Mouse (Mus musculus) erythroblast, embryonic 14.5 days (primary cell): ENCODE data around the gene Armt1. TPM values are rescaled to one million over a fixed set of nuclear protein-coding genes. Genes with fewer than 3 reads are reported as not detected.

Source experiments
- H3K27me3 ChIP-seq: 2 replicates; pipeline ENCODE4 v1.6.1; 2012; ENCODE audit warnings: inconsistent platforms; ENCODE audit not compliant: control insufficient read depth
- H3K36me3 ChIP-seq: 2 replicates; pipeline ENCODE4 v1.6.1; 2012; ENCODE audit warnings: mild to moderate bottlenecking, inconsistent platforms; ENCODE audit not compliant: control insufficient read depth
- H3K4me1 ChIP-seq: 2 replicates; pipeline ENCODE4 v1.6.1; 2012; ENCODE audit warnings: inconsistent platforms; ENCODE audit not compliant: control insufficient read depth
- H3K4me3 ChIP-seq: replicated peaks from 2 replicates; pipeline ENCODE3; 2012; ENCODE audit warnings: moderate library complexity, mild to moderate bottlenecking, inconsistent platforms
- H3K9me3 ChIP-seq: 2 replicates; pipeline ENCODE4 v1.6.1; 2012; ENCODE audit warnings: low read length, inconsistent platforms, mixed read lengths; ENCODE audit not compliant: control insufficient read depth
- GATA1 ChIP-seq: IDR thresholded peaks from 2 replicates; pipeline ENCODE4 v1.6.1; 2012; ENCODE audit warnings: low read length, inconsistent platforms, mixed read lengths
- TAL1 ChIP-seq: IDR thresholded peaks from 3 replicates; pipeline ENCODE4 v1.6.1; 2012; ENCODE audit warnings: low read length, inconsistent platforms, mixed read lengths
- polyA plus RNA-seq: library from polyadenylated mRNA; stranded (reverse); fragments of >175 nt; gene quantifications from 2 replicates; pipeline ENCODE4 v1.2.3, GENCODE M21; 2012

Gene Armt1
- polyA plus RNA-seq, 1 experiment: 0.54 TPM

GRCm38 (mm10) chr10:4476604-4477003 lies 44.3 kb downstream of the Armt1 start:
- H3K4me3 ChIP-seq: no peak overlapping the region
- no peaks in the 10 kb centered on the region for H3K36me3 ChIP-seq
- H3K4me1 ChIP-seq: no peaks in the 10 kb centered on the region
- no peak for TF ChIP-seq GATA1
- no peak for TF ChIP-seq TAL1
- H3K9me3 ChIP-seq: no peaks in the 10 kb centered on the region
- no peaks in the 10 kb centered on the region for H3K27me3 ChIP-seq

DNA sequence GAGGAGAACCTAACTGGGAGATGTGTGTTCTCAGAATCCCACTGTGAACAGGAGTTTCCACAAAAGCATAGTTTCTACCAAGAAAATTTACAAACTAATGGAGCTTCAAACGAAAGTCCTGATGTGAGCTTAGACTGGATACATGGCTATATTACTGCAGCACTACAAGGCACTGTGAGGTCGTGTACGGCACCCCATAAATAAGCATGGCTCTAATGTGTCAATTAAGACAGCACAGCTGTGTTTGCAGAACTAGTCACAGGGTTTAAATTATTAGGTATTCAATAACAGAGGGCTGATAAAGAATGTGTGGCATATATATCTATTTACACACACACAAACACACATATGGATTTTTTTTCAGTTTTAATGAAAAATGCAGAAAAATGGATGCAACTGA lies 48.7 kb downstream of the Armt1 start:
- peaks cover 2% of the 10 kb centered on the region; the same call in 1 of the 2 replicates for H3K4me1 ChIP-seq
- no peaks in the 10 kb centered on the region for H3K9me3 ChIP-seq
- H3K4me3 ChIP-seq: no peak overlapping the region
- TF ChIP-seq GATA1: no peak
- no peak for TF ChIP-seq TAL1
- H3K27me3 ChIP-seq: no peaks in the 10 kb centered on the region
- no peaks in the 10 kb centered on the region for H3K36me3 ChIP-seq

- no peaks in the 10 kb centered on the region for H3K27me3 ChIP-seq
- H3K9me3 ChIP-seq: no peaks in the 10 kb centered on the region
- peaks cover 2% of the 10 kb centered on the region; the same call in 1 of the 2 replicates for H3K4me1 ChIP-seq
Measured at GRCm38 (mm10) chr10:4481695-4482094, 49.4 kb downstream of the Armt1 start.

DNA sequence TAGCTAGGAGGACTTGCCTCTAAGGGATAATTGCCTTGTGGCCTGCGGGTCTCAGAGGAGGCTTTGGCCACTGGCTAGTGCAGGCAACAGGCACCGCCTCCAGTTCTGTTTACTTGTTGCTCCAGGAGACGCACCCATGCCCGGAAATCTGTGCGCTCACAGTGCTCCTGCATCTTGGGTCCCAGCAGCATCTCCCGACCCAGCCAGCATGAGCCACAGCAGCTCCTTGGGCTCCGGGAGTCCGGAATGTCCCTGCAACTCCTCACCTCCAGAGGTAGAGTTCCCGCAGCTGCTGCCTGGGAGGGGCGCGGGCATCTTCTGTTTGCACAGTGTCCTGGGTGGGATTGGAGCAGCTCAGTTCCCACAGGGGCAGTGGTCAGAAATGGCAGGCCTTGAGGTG lies 50.1 kb downstream of the Armt1 start, which contains the start of gene Ccdc170:
TSS of gene Ccdc170 (plus strand) at position 148 of the 400 bp plus-strand sequence.
- TF ChIP-seq TAL1 (no peak), GATA1 (no peak)
- Histone ChIP-seq H3K36me3 (no peaks in the 10 kb centered on the region), H3K9me3 (no peaks in the 10 kb centered on the region), H3K27me3 (no peaks in the 10 kb centered on the region), H3K4me3 (no peak within 1 kb of the TSS), H3K4me1 (peaks cover 2% of the 10 kb centered on the region; the same call in 1 of the 2 replicates)

More at GRCm38 (mm10) chr10:4481695-4482094, 49.4 kb downstream of the Armt1 start:
- no peak overlapping the region for H3K4me3 ChIP-seq
- TF ChIP-seq TAL1: no peak
- TF ChIP-seq GATA1: no peak
- no peaks in the 10 kb centered on the region for H3K36me3 ChIP-seq

GRCm38 (mm10) chr10:4483848-4484247 lies 51.6 kb downstream of the Armt1 start:
- no peaks in the 10 kb centered on the region for H3K9me3 ChIP-seq
- no peak overlapping the region for H3K4me3 ChIP-seq
- TF ChIP-seq TAL1 (no peak), GATA1 (no peak)
- peaks cover 2% of the 10 kb centered on the region; the same call in 1 of the 2 replicates for H3K4me1 ChIP-seq
- no peaks in the 10 kb centered on the region for H3K36me3 ChIP-seq
- no peaks in the 10 kb centered on the region for H3K27me3 ChIP-seq

DNA sequence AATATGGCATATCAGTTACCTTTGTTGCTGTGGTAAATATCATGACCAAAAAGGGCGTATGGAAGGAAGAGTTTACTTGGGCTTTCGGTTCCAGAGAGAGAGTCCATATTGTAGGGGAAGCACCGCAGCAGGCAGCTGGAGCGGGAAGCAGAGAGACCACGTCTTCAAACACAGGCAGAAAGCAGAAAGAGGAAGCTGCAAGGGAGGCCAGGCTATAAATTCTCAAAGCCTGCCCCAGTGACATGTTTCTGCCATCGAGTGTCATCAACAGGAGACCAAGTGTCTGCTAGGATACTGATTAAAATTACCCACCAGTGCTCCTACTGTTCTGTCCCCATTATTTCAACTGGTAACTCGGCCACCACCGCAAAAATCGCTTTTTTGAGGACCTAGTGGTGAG lies 52.7 kb downstream of the Armt1 start:
- Histone ChIP-seq H3K27me3 (no peaks in the 10 kb centered on the region), H3K9me3 (no peaks in the 10 kb centered on the region), H3K4me3 (no peak overlapping the region), H3K4me1 (peaks cover 2% of the 10 kb centered on the region), H3K36me3 (no peaks in the 10 kb centered on the region)
- TF ChIP-seq GATA1 (no peak), TAL1 (no peak)

DNA sequence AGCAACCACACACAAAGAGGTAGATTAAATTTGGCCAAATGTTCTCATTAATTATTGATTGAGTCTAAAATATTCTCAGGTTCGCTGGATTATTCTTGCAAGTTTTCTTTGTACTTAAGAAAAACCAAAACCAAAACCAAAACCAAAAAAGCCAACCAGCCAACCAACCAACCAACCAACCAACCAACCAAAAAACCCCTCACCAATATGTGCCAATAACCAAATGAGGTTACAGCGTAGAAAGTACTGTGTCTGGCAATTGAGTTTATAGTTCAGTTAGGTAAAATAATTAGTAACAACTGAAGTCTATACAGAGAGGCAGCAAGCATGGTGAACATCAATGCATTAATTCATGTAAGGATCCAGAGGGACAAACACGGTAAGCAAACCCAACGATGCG lies 57.6 kb downstream of the Armt1 start:
- Histone ChIP-seq H3K4me1 (peaks cover 12% of the 10 kb centered on the region), H3K9me3 (no peaks in the 10 kb centered on the region), H3K36me3 (no peaks in the 10 kb centered on the region), H3K4me3 (no peak overlapping the region), H3K27me3 (no peaks in the 10 kb centered on the region)
- TF ChIP-seq TAL1 (no peak), GATA1 (no peak)

- Histone ChIP-seq H3K4me1 (peaks cover 12% of the 10 kb centered on the region), H3K4me3 (no peak overlapping the region), H3K9me3 (no peaks in the 10 kb centered on the region)
Measured at GRCm38 (mm10) chr10:4491281-4491680, 59.0 kb downstream of the Armt1 start.

GRCm38 (mm10) chr10:4492045-4492444 lies 59.8 kb downstream of the Armt1 start:
- no peaks in the 10 kb centered on the region for H3K36me3 ChIP-seq
- no peak for TF ChIP-seq TAL1
- no peak for TF ChIP-seq GATA1
- no peaks in the 10 kb centered on the region for H3K9me3 ChIP-seq
- no peaks in the 10 kb centered on the region for H3K27me3 ChIP-seq
- peaks cover 12% of the 10 kb centered on the region for H3K4me1 ChIP-seq
- H3K4me3 ChIP-seq: no peak overlapping the region

More at GRCm38 (mm10) chr10:4491281-4491680, 59.0 kb downstream of the Armt1 start:
- Histone ChIP-seq H3K27me3 (no peaks in the 10 kb centered on the region), H3K36me3 (no peaks in the 10 kb centered on the region)
- TF ChIP-seq GATA1 (no peak), TAL1 (no peak)

DNA sequence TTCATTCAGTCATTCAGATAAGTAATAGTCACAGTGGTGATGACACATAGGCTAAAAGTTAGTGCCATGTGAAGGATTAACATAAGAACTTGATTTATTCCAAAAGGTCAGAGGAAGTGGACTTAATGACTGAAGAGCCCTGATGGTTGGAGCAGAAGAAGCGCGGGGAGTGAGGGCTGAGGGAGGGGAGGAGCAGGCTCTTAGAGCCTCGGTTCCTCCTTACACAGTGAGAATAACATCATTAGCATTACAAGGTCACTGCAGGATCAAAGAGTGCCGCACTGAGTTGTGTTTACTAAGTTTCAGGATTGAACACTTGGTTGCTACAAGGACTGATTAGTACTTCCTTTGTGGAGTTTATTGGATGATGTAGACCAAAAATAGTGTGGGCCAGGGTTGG lies 60.6 kb downstream of the Armt1 start:
- H3K27me3 ChIP-seq: no peaks in the 10 kb centered on the region
- TF ChIP-seq TAL1: no peak
- TF ChIP-seq GATA1: no peak
- peaks cover 12% of the 10 kb centered on the region for H3K4me1 ChIP-seq
- no peaks in the 10 kb centered on the region for H3K36me3 ChIP-seq
- no peaks in the 10 kb centered on the region for H3K9me3 ChIP-seq
- H3K4me3 ChIP-seq: no peak overlapping the region
